ENCODE assay signal across 8 mouse cellular contexts in genomic region chr7:84679264-84679663, GRCm38 (mm10). TPM values are rescaled to one million over a fixed set of nuclear protein-coding genes. Genes with fewer than 3 reads are reported as not detected.
DNase-seq lines count a peak whose midpoint lies in the region; ATAC-seq lines count a peak whose summit lies in the region.

No protein-coding gene starts in this region.

- peak overlapping the region; percentile 52 for H3K4me2 ChIP-seq in embryonic facial prominence, embryonic 13.5 days
- H3K4me2 ChIP-seq in midbrain, embryonic 11.5 days: peak overlapping the region; percentile 34

- H3K27me3 ChIP-seq in embryonic facial prominence, embryonic 13.5 days: no peaks in the 10 kb centered on the region
- H3K27me3 ChIP-seq in limb, embryonic 10.5 days (ENCODE audit: low read depth, poor library complexity, severe bottlenecking): no peaks in the 10 kb centered on the region
- no peaks in the 10 kb centered on the region for H3K27me3 ChIP-seq in midbrain, embryonic 11.5 days (ENCODE audit: control insufficient read depth, insufficient read depth, low read length)

- H3K9ac ChIP-seq in embryonic facial prominence, embryonic 13.5 days: no peak overlapping the region
- no peak overlapping the region for H3K9ac ChIP-seq in midbrain, embryonic 11.5 days (ENCODE audit: low read length)

- H3K9me3 ChIP-seq in embryonic facial prominence, embryonic 13.5 days: no peaks in the 10 kb centered on the region
- H3K9me3 ChIP-seq in limb, embryonic 10.5 days (replicated peaks): no peaks in the 10 kb centered on the region
- H3K9me3 ChIP-seq in midbrain, embryonic 11.5 days (ENCODE audit: control insufficient read depth, low read length): no peaks in the 10 kb centered on the region

- peaks cover 8% of the 10 kb centered on the region for H3K4me1 ChIP-seq in embryonic facial prominence, embryonic 13.5 days
- peaks cover 11% of the 10 kb centered on the region for H3K4me1 ChIP-seq in limb, embryonic 10.5 days
- H3K4me1 ChIP-seq in midbrain, embryonic 11.5 days (ENCODE audit: control insufficient read depth, insufficient read depth, low read length): peaks cover 18% of the 10 kb centered on the region

- peak; percentile 87 for ATAC-seq in embryonic facial prominence, embryonic 13.5 days (ENCODE audit: insufficient number of reproducible peaks, insufficient read depth, low FRiP score, low TSS enrichment, low read depth)
- ATAC-seq in midbrain, embryonic 11.5 days (ENCODE audit: low FRiP score): peak; percentile 93

- peak overlapping the region; percentile 49 for H3K4me3 ChIP-seq in embryonic facial prominence, embryonic 13.5 days
- H3K4me3 ChIP-seq in limb, embryonic 10.5 days: peak overlapping the region; percentile 54
- peak overlapping the region; percentile 30 for H3K4me3 ChIP-seq in midbrain, embryonic 11.5 days (ENCODE audit: low read depth, low read length)

- 1% methylated on average over 4 of the region's 4 CpGs for WGBS in embryonic facial prominence, embryonic 13.5 days
- 2% methylated on average over 4 of the region's 4 CpGs for WGBS in limb, embryonic 10.5 days
- 4% methylated on average over 4 of the region's 4 CpGs for WGBS in midbrain, embryonic 11.5 days

- DNase-seq in 416B (ENCODE audit: low read depth): peak; percentile 93
- DNase-seq in adrenal gland, postnatal 14 days: peak; percentile 81
- DNase-seq in heart, adult 18-20 months: peak; percentile 86 to 89
- peak; percentile 79 for DNase-seq in kidney, adult 11 months
- peak; percentile 39 for DNase-seq in limb, embryonic 10.5 days (ENCODE audit: low spot score)
- DNase-seq in midbrain, embryonic 11.5 days (ENCODE audit: low spot score, missing footprints): peak; percentile 89
- DNase-seq in spleen, adult 18-20 months: peak; percentile 13 to 28

- no peaks in the 10 kb centered on the region for H3K36me3 ChIP-seq in embryonic facial prominence, embryonic 13.5 days
- H3K36me3 ChIP-seq in limb, embryonic 10.5 days: no peaks in the 10 kb centered on the region
- H3K36me3 ChIP-seq in midbrain, embryonic 11.5 days (ENCODE audit: control insufficient read depth, insufficient read depth, low read length): no peaks in the 10 kb centered on the region

- no peak overlapping the region for H3K27ac ChIP-seq in embryonic facial prominence, embryonic 13.5 days
- H3K27ac ChIP-seq in limb, embryonic 10.5 days: peak overlapping the region; percentile 78
- no peak overlapping the region for H3K27ac ChIP-seq in midbrain, embryonic 11.5 days (ENCODE audit: low read depth, low read length)

RNA-seq across cellular contexts. Expression of gene Zfand6, which starts 10.5 kb away (rescaled TPM):
- total RNA-seq in adrenal gland, postnatal 14 days (2021): 123 and 129 TPM in 2 replicates
- 170 and 186 TPM in 2 replicates for polyA plus RNA-seq in embryonic facial prominence, embryonic 13.5 days (2015; fragmentation: Nextera tagmentation; extraction: Ambion mirVana)
- total RNA-seq in heart, adult 18-20 months (2021): 10 to 100 TPM; 84.2 to 97.6 TPM
- polyA plus RNA-seq in limb, embryonic 10.5 days (2016; fragmentation: Nextera tagmentation; extraction: Ambion mirVana): 153 and 185 TPM in 2 replicates
- polyA plus RNA-seq in midbrain, embryonic 11.5 days (2014; fragmentation: Nextera tagmentation; extraction: Ambion mirVana): 245 and 246 TPM in 2 replicates

Comparison
In these comparisons a context has a peak if more than half of its experiments do, and no peak if none do; other contexts are left out.
1. DNase-seq: peak in every context shown above with its lines; median percentile 93 in 416B; 89 in midbrain, embryonic 11.5 days; 88 in heart, adult 18-20 months; 81 in adrenal gland, postnatal 14 days; 79 in kidney, adult 11 months; 39 in limb, embryonic 10.5 days; 20 in spleen, adult 18-20 months.